Mouse (Mus musculus) stomach, postnatal 0 days (tissue): ENCODE results near the gene S1pr2. TPM values are rescaled to one million over a fixed set of nuclear protein-coding genes. Genes with fewer than 3 reads are reported as not detected.

Source experiments
- ATAC-seq: fragments of 200-750 bp; cut with Nextera tagmentation; 2 replicates; pipeline ENCODE4 v1.8.0; 2017; ENCODE audit not compliant: low FRiP score, low TSS enrichment
- DNase-seq: peaks from one replicate; pipeline ENCODE4 v3.0.0-alpha.2; 2016; ENCODE audit warnings: low spot score
- H3K27ac ChIP-seq: fragments of 300-500 bp; sonication (generic); replicated peaks from 2 replicates; pipeline ENCODE4 v1.5.1; 2014; ENCODE audit warnings: mild to moderate bottlenecking, control low read depth
- H3K27me3 ChIP-seq: fragments of 300-500 bp; sonication (generic); 2 replicates; pipeline ENCODE4 v1.6.1; 2014; ENCODE audit warnings: low read length; ENCODE audit not compliant: control insufficient read depth, insufficient read depth
- H3K36me3 ChIP-seq: fragments of 300-500 bp; sonication (generic); 2 replicates; pipeline ENCODE4 v1.6.1; 2014; ENCODE audit warnings: low read length, mixed read lengths; ENCODE audit not compliant: control insufficient read depth, insufficient read depth
- H3K4me1 ChIP-seq: fragments of 300-500 bp; sonication (generic); replicated peaks from 2 replicates; pipeline ENCODE4 v1.6.1; 2014; ENCODE audit warnings: antibody characterized with exemption; ENCODE audit not compliant: control insufficient read depth, insufficient read depth
- H3K4me2 ChIP-seq: fragments of 300-500 bp; sonication (generic); replicated peaks from 2 replicates; pipeline ENCODE4 v1.6.1; 2014; ENCODE audit warnings: low read depth, mild to moderate bottlenecking, control low read depth, moderate library complexity
- H3K4me3 ChIP-seq: fragments of 300-500 bp; sonication (generic); 2 replicates; pipeline ENCODE4 v1.5.1; 2014; ENCODE audit warnings: low read depth, low read length, control low read depth
- H3K9ac ChIP-seq: fragments of 300-500 bp; sonication (generic); 2 replicates; pipeline ENCODE4 v1.6.1; 2014; ENCODE audit warnings: mild to moderate bottlenecking, low read length, control low read depth, mixed read lengths
- H3K9me3 ChIP-seq: fragments of 300-500 bp; sonication (generic); 2 replicates; pipeline ENCODE4 v1.6.1; 2016; ENCODE audit warnings: low read length; ENCODE audit not compliant: control insufficient read depth
- CTCF ChIP-seq: IDR thresholded peaks from 2 replicates; pipeline ENCODE4 v1.5.1; 2016; ENCODE audit warnings: antibody characterized with exemption, low read depth, mild to moderate bottlenecking, moderate library complexity
- EP300 ChIP-seq: optimal IDR thresholded peaks from 2 replicates; pipeline ENCODE3; 2016; ENCODE audit warnings: antibody characterized with exemption
- WGBS: fragments of 180-500 bp; shearing (Covaris S2); extraction: QIAGEN DNeasy Blood & Tissue Kit; methylation state at CpG from one replicate; pipeline ENCODE4 v1.1.7; 2014; 5-methylcytosine and 5-hydroxymethylcytosine counted together
- polyA plus RNA-seq: library from polyadenylated mRNA; unstranded; fragments of >200 nt; fragmentation: Nextera tagmentation; extraction: Ambion mirVana; gene quantifications from 2 replicates; pipeline ENCODE4 v1.2.1, GENCODE M21; 2015

Gene S1pr2
- polyA plus RNA-seq, 1 experiment from 2014 or later, result 19.4 TPM

GRCm38 (mm10) chr9:21017177-21017575, 40.6 kb upstream of the S1pr2 start:
- DNase-seq, result no peak
- WGBS, result 38% methylated on average over 4 of the region's 4 CpGs
- H3K27me3 ChIP-seq, result no peaks in the 10 kb centered on the region
- ATAC-seq, result no peak
- no peak overlapping the region for H3K27ac ChIP-seq
- H3K9ac ChIP-seq, result no peak overlapping the region
- no peaks in the 10 kb centered on the region for H3K9me3 ChIP-seq
- no peak overlapping the region; the same call in 1 of the 2 replicates for H3K4me3 ChIP-seq
- peak overlapping the region; percentile 69; the same call in 1 of the 2 replicates for H3K4me2 ChIP-seq
- H3K4me1 ChIP-seq, result no peaks in the 10 kb centered on the region
- TF ChIP-seq CTCF (no peak), EP300 (no peak)
- no peaks in the 10 kb centered on the region for H3K36me3 ChIP-seq

GRCm38 (mm10) chr9:21016331-21017176, 40.0 kb upstream of the S1pr2 start:
- WGBS, result 7% methylated on average over 17 of the region's 17 CpGs
- Histone ChIP-seq H3K27me3 (no peaks in the 10 kb centered on the region), H3K4me2 (peak overlapping the region; percentile 69), H3K9ac (peak overlapping the region; percentile 35; the same call in 1 of the 2 replicates), H3K36me3 (no peaks in the 10 kb centered on the region), H3K4me3 (peak overlapping the region; percentile 41), H3K9me3 (no peaks in the 10 kb centered on the region), H3K4me1 (no peaks in the 10 kb centered on the region), H3K27ac (no peak overlapping the region; the same call in 1 of the 2 replicates)
- no peak for ATAC-seq
- TF ChIP-seq CTCF (no peak), EP300 (no peak)
- DNase-seq, result no peak

- Histone ChIP-seq H3K9ac (peak within 1 kb of the TSS; percentile 50), H3K27me3 (no peaks in the 10 kb centered on the region), H3K9me3 (no peaks in the 10 kb centered on the region), H3K4me1 (no peaks in the 10 kb centered on the region), H3K4me3 (peak within 1 kb of the TSS; percentile 41), H3K36me3 (no peaks in the 10 kb centered on the region), H3K27ac (peak within 1 kb of the TSS; percentile 45), H3K4me2 (peak within 1 kb of the TSS; percentile 69)
- WGBS, result 2% methylated on average over 29 of the region's 30 CpGs
- ATAC-seq (peak; percentile 62), DNase-seq (peak; percentile 68)
- TF ChIP-seq EP300, result no peak
- TF ChIP-seq CTCF, result no peak
Observed at GRCm38 (mm10) chr9:21015571-21016130, 39.1 kb upstream of the S1pr2 start, which contains the start of gene Icam1. Gene Icam1, plus strand, starts transcription at chr9:21015985.

GRCm38 (mm10) chr9:21014691-21015570, 38.4 kb upstream of the S1pr2 start:
- Histone ChIP-seq H3K4me2 (peak overlapping the region; percentile 69), H3K27me3 (no peaks in the 10 kb centered on the region), H3K4me1 (no peaks in the 10 kb centered on the region), H3K36me3 (no peaks in the 10 kb centered on the region), H3K27ac (peak overlapping the region; percentile 45), H3K4me3 (peak overlapping the region; percentile 41), H3K9me3 (no peaks in the 10 kb centered on the region), H3K9ac (peak overlapping the region; percentile 50)
- ATAC-seq (peak; percentile 37; the same call in 1 of the 2 replicates), DNase-seq (peak; percentile 37)
- TF ChIP-seq EP300, result no peak
- WGBS, result 9% methylated on average over 29 of the region's 29 CpGs

GRCm38 (mm10) chr9:21012368-21012767, 35.8 kb upstream of the S1pr2 start:
- Histone ChIP-seq H3K27me3 (no peaks in the 10 kb centered on the region), H3K9me3 (no peaks in the 10 kb centered on the region), H3K4me1 (no peaks in the 10 kb centered on the region), H3K36me3 (peaks cover 5% of the 10 kb centered on the region), H3K27ac (peak overlapping the region; percentile 56; the same call in 1 of the 2 replicates), H3K9ac (no peak overlapping the region), H3K4me3 (no peak overlapping the region), H3K4me2 (no peak overlapping the region)
- ATAC-seq (no peak), DNase-seq (no peak)
- 40% methylated on average over 1 of the region's 1 CpGs for WGBS
- no peak for TF ChIP-seq EP300
- TF ChIP-seq CTCF, result peak; percentile 47
